Mouse (Mus musculus): ENCODE measurements around the gene Lrrc59. TPM values are rescaled to one million over a fixed set of nuclear protein-coding genes. Genes with fewer than 3 reads are reported as not detected.

The Lrrc59 gene
- 222 and 225 TPM in 2 replicates for polyA plus RNA-seq (2016; fragmentation: Nextera tagmentation; extraction: Ambion mirVana)

DNA sequence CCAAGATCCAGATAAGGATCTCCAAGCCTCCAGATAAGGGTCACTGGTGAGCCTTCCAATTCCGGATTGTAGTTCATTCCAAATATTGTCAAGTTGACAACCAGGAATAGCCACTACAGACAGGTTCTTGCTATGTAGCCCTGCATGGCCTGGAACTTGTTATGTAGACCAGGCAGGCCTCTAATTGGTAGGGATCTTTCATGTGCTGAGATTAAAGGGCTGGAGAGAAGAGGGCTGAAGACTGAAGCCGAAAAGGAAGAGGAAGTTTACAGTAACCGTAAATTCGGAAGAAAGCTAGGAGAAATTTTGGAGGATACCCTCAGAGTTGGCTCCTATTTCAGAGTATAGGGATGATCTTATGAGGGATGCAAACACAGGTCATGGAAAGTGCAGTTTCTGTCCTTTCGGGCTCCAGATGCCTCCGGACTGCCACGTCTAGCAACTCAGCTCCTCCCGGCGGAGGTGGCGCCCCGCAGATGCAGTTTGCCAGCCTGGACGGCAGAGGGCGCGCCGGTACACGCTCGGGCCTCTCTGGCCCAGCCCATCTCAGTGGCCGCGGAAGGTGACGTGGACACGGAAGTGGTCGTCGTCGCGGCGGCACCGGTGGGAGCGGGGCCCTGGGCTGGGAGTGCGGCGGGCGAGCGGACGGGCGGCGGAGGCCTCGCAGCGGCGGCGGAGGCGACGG, at the start of gene Lrrc59:
Gene Lrrc59, plus strand, starts transcription at position 569 of the 685 bp plus-strand sequence.
- peak within 1 kb of the TSS; percentile 63 for H3K27ac ChIP-seq
- H3K9me3 ChIP-seq = no peaks in the 10 kb centered on the region
- WGBS = 5% methylated on average over 41 of the region's 41 CpGs
- H3K4me3 ChIP-seq = peak within 1 kb of the TSS; percentile 97
- peak; percentile 94 for ATAC-seq (ENCODE audit: insufficient number of reproducible peaks, insufficient read depth, low FRiP score, low TSS enrichment)
- H3K4me2 ChIP-seq (replicated peaks) = peak within 1 kb of the TSS; percentile 91
- peaks cover 24% of the 10 kb centered on the region for H3K36me3 ChIP-seq
- no peaks in the 10 kb centered on the region for H3K27me3 ChIP-seq
- H3K9ac ChIP-seq = peak within 1 kb of the TSS; percentile 87
- H3K4me1 ChIP-seq = peaks cover 8% of the 10 kb centered on the region

DNA sequence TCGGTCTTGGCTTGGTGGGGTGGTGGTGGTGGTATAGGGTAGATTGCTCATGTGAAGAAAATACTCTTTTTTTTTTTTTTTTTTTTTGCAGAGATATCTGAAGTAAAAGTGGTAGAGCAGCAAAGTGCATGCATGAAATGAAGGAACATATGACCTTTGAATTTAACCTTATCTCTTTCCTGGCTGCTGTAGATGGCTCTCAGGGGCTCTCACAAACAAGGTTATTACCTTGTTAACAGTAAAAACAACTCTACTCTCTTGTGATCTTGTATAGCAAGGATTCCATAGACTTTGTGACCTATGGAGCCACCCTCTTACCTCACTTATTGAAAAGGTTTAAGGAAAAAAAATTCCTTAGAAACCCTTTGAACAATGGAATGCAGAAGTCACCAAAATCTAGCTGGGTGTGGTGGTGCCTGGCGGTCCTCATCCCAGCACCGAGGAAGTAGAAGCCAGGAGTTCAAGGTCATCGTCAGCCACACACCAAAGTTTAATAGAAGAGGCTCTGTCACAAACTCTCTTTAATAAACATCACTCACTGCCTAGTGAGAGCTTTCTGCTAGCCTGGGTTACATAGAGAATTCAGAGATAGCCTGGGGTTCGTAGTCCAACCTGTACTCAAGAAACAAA, 49.3 kb upstream of the Lrrc59 start:
- Histone ChIP-seq H3K36me3 (no peaks in the 10 kb centered on the region), H3K4me3 (no peak overlapping the region), H3K27ac (no peak overlapping the region), H3K4me1 (no peaks in the 10 kb centered on the region), H3K4me2 (replicated peaks) (no peak overlapping the region), H3K27me3 (no peaks in the 10 kb centered on the region), H3K9ac (no peak overlapping the region), H3K9me3 (no peaks in the 10 kb centered on the region)
- 89% methylated on average over 5 of the region's 5 CpGs for WGBS
- no peak for ATAC-seq (ENCODE audit: insufficient number of reproducible peaks, insufficient read depth, low FRiP score, low TSS enrichment)

DNA sequence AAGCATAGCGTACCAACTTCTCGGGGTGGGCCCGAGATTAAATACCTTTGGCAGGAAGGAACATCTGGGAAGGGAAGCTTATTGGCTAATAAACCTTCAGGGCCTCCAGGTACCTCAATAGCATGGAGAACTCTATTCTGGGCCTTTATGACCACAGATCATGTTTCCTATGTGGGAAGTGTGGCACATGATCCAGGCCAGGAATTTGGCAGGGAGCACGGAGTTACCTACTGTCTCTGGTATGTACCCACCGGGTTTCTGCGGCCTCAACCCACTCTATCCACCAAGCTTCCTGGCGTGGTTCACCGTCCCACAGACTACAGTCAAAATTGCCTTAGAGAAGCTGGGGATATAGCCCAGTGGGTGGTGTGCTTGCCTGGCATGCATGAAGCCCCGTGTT, 44.5 kb upstream of the Lrrc59 start:
- H3K27ac ChIP-seq = no peak overlapping the region
- no peak for ATAC-seq (ENCODE audit: insufficient number of reproducible peaks, insufficient read depth, low FRiP score, low TSS enrichment)

DNA sequence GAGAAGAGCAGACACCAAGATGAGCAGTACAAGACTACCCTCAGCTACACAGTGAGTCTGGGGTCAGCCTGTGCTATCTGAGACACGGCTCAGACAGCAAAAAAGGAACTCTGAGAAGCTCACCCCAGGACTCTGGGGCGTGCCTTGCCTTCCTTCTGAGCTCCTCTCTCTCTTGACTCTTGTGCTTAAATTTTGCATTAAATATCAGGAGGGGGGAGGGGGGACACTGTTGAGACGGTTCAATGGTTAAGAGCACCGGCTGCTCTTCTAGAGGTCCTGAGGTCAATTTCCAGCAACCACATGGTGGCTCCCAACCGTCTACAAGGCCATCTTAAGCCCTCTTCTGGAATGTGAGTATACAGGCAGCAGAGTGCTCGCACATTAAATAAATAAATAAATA, 42.1 kb upstream of the Lrrc59 start:
- ATAC-seq (ENCODE audit: insufficient number of reproducible peaks, insufficient read depth, low FRiP score, low TSS enrichment) = no peak
- peaks cover 16% of the 10 kb centered on the region for H3K4me1 ChIP-seq
- no peak overlapping the region for H3K9ac ChIP-seq
- H3K9me3 ChIP-seq = no peaks in the 10 kb centered on the region
- H3K27me3 ChIP-seq = no peaks in the 10 kb centered on the region
- H3K36me3 ChIP-seq = no peaks in the 10 kb centered on the region; the same call in 1 of the 2 replicates
- H3K4me3 ChIP-seq = no peak overlapping the region
- 61% methylated on average over 6 of the region's 6 CpGs for WGBS
- no peak overlapping the region for H3K27ac ChIP-seq
- H3K4me2 ChIP-seq (replicated peaks) = no peak overlapping the region

More for the DNA sequence above, 44.5 kb upstream of the Lrrc59 start:
- H3K9ac ChIP-seq = no peak overlapping the region
- H3K4me1 ChIP-seq = no peaks in the 10 kb centered on the region
- H3K27me3 ChIP-seq = no peaks in the 10 kb centered on the region
- 92% methylated on average over 9 of the region's 9 CpGs for WGBS
- H3K9me3 ChIP-seq = no peaks in the 10 kb centered on the region
- H3K36me3 ChIP-seq = no peaks in the 10 kb centered on the region; the same call in 1 of the 2 replicates
- no peak overlapping the region for H3K4me2 ChIP-seq (replicated peaks)
- H3K4me3 ChIP-seq = no peak overlapping the region

DNA sequence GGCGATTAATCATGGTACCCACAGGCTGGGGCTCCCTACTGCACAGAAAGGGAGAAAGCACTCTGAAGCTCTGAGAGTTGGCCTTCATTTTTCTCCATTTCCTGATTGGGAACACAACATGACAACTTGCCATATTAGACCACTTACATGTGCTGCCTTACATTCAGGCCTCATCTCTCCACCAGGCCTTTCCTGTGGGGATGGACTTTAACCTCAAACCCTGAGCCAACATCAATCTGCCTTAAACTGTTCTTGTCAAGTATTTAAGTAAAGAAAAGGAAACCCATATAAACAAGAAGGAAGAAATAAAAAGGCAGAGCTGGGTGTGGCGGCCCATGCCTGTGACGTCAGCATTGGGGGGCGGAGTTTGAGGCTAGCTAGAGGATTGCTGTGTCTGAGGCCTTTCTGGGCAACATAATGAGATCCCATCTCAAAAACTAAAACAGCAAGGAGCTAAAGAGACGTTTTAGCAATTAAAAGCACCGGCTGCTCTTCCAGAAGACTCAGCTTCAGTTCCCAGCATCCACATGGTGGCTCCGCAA, 33.2 kb upstream of the Lrrc59 start:
- Histone ChIP-seq H3K4me3 (no peak overlapping the region), H3K9ac (no peak overlapping the region), H3K9me3 (no peaks in the 10 kb centered on the region), H3K27ac (no peak overlapping the region), H3K4me2 (replicated peaks) (no peak overlapping the region), H3K4me1 (peaks cover 19% of the 10 kb centered on the region), H3K27me3 (no peaks in the 10 kb centered on the region), H3K36me3 (0 out of 2 replicates have a peak, but pooled peaks cover 7% of the 10 kb centered on the region)
- 66% methylated on average over 7 of the region's 7 CpGs for WGBS
- no peak for ATAC-seq (ENCODE audit: insufficient number of reproducible peaks, insufficient read depth, low FRiP score, low TSS enrichment)

DNA sequence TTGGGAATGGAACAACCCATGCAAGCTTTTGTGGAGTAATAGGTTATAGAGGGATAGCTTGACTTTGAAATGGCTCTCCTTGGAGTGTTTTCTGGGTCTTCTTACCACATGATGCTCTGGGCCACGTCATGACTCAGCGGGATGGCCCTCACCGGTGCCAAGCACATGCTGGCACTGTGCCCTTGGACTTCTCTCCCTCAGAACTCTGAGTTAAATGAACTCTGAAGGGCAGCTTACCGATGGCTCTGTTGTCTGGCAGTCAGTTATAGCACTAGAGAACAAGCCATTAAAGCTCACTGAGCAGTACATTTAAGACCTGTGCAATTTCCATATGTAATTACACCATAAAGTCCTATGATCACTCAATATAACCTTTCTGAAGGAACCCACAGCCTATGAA, 32.2 kb upstream of the Lrrc59 start:
- peaks cover 15% of the 10 kb centered on the region for H3K4me1 ChIP-seq
- H3K27me3 ChIP-seq = no peaks in the 10 kb centered on the region
- H3K36me3 ChIP-seq = 0 out of 2 replicates have a peak, but pooled peaks cover 7% of the 10 kb centered on the region
- no peaks in the 10 kb centered on the region for H3K9me3 ChIP-seq
- 95% methylated on average over 4 of the region's 4 CpGs for WGBS
- H3K4me2 ChIP-seq (replicated peaks) = no peak overlapping the region
- no peak overlapping the region for H3K4me3 ChIP-seq
- ATAC-seq (ENCODE audit: insufficient number of reproducible peaks, insufficient read depth, low FRiP score, low TSS enrichment) = no peak
- H3K9ac ChIP-seq = no peak overlapping the region
- no peak overlapping the region for H3K27ac ChIP-seq

DNA sequence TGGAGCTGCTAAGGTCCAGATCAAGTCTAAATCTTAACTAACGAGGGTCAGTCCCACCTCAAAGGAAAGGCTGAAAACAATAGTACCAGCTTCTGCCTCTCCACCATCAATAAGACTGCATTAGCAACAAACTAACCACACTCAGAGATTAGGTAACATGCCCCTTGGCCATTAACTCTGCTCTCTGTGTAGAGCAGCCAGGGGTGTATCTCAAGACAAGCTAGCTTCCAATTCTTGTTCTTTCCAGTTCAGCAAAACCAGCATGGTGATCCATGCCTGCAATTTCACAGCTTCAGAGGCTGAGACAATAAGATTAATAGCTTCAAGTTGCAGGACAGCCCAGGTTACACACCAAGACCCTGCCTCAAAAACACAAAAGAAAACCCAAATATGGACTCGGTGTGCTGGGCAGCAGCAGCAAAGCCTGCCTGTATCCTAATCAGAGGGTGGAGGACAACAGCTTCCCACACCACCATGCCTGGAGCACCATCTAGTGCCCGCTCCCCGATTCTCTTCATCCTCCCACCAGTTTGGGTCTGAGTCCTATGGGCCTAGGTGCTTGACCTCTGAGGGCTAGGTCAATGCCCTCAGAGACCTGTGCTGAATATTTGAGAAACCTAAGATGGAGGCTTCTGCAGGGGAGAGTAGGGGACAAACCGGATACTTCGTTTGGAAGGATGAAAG, 31.0 kb upstream of the Lrrc59 start:
- H3K9ac ChIP-seq = 0 out of 2 replicates have a peak overlapping the region, but pooled peaks have one; percentile 7
- peaks cover 14% of the 10 kb centered on the region for H3K4me1 ChIP-seq
- H3K36me3 ChIP-seq = 0 out of 2 replicates have a peak, but pooled peaks cover 7% of the 10 kb centered on the region
- H3K4me3 ChIP-seq = no peak overlapping the region
- H3K27ac ChIP-seq = no peak overlapping the region
- no peaks in the 10 kb centered on the region for H3K9me3 ChIP-seq
- H3K4me2 ChIP-seq (replicated peaks) = no peak overlapping the region
- WGBS = 53% methylated on average over 6 of the region's 6 CpGs
- ATAC-seq (ENCODE audit: insufficient number of reproducible peaks, insufficient read depth, low FRiP score, low TSS enrichment) = no peak
- no peaks in the 10 kb centered on the region for H3K27me3 ChIP-seq

DNA sequence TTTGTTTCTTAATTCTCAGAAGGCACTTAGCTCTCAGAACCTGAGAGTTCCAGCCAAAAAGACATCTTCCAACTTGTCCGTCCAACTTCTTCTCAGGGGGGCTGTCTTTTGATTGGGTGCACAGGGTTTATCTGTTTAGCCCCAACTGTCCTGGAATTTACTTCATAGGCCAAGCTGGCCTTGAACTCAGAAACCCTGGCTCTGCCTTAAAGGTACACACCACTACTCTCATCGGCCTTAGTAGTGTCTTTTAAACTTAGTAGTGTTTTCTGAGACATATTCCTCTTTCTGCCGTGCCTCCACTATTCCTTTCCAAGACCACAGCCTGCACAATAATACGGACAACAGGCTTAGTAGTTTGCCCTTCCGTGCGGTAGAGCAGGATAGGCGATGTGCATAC, 29.1 kb upstream of the Lrrc59 start:
- H3K27me3 ChIP-seq = no peaks in the 10 kb centered on the region
- 91% methylated on average over 7 of the region's 7 CpGs for WGBS
- peaks cover 14% of the 10 kb centered on the region for H3K4me1 ChIP-seq
- no peak overlapping the region for H3K9ac ChIP-seq
- H3K9me3 ChIP-seq = no peaks in the 10 kb centered on the region
- ATAC-seq (ENCODE audit: insufficient number of reproducible peaks, insufficient read depth, low FRiP score, low TSS enrichment) = no peak
- H3K4me2 ChIP-seq (replicated peaks) = peak overlapping the region; percentile 62; the same call in 1 of the 2 replicates
- no peak overlapping the region for H3K27ac ChIP-seq
- H3K4me3 ChIP-seq = peak overlapping the region; percentile 59; the same call in 1 of the 2 replicates
- 0 out of 2 replicates have a peak, but pooled peaks cover 7% of the 10 kb centered on the region for H3K36me3 ChIP-seq

DNA sequence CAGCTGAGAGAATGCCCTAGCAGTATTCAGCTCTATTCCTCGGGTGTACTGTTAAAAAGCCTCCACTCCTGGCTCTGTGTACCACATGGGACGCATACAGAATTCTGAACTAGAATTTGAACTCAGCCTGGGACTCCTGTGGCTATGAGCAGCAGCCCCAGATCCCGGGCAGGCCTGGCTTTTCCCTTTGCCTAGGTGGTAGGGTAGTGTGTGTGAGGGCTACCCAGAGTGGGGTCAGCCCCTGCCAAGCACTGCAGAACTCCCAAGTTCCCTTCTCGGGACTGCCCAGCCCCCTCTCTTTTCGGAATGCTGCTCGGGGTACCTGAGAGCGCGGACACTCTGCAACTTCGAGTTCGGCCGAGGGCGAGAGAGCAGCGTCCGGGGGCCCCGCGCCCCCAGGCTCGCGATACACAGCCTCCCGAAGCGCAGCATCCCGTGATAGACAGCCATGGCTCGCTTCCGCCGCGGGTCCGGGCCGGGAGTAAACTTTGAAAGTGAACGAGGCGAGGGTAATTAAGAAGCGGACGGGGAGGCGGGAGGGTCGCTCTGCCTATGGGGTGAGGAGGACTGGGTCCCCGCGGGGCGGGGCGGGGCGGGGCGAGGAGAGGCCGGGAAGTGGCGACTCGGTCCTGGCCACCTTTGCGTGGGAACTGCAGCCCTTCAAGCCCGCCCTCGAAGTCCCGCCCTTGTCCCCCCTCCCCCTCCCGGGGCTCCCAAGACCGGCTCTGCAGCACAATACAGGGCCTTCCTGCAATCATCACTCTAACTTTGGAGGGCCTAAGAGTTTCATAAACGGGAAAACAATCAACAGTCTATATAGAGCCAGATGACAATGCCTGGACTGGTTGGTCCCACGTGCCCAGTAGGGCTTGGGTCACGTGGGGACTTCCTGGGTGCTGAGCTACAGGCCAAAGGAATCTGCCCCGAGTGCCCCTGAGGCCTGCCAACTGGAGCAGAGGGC, 28.0 kb upstream of the Lrrc59 start, which contains the start of gene Acsf2:
Gene Acsf2, minus strand, starts transcription at position 551 of the 961 bp plus-strand sequence.
- Histone ChIP-seq H3K27ac (peak within 1 kb of the TSS; percentile 69), H3K27me3 (no peaks in the 10 kb centered on the region)

DNA sequence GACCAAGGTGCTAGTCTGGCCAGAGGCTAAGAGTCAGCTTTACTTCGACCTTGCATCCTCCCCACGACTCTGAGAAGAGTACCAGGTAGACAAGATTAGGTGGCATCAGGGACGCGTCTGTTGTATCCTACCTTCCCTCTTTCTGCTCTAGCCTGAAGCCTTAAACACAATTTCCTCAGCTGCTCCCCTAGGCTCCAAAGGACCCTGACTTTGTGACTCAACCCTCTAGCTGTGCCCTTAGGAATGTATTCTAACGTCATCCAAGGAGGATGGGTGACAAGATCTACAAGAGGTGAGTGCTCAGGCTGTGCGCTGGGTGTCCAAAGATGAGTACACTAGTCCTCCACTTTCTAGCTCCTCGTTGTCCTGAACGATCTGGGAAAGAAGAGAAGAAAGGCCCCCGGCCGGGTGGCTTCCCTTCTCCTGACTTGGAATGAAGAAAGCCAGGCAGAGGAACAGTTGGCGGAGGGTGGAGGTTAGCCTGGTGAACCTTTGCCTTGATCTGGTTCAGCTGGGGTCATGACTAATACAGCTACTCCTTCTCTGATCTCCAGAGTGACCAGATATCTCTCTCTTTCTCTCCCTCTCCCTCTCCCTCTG, 27.1 kb upstream of the Lrrc59 start:
- Histone ChIP-seq H3K4me1 (peaks cover 11% of the 10 kb centered on the region; the same call in 1 of the 2 replicates), H3K4me2 (replicated peaks) (peak overlapping the region; percentile 62), H3K4me3 (peak overlapping the region; percentile 59; the same call in 1 of the 2 replicates), H3K27ac (0 out of 2 replicates have a peak overlapping the region, but pooled peaks have one; percentile 14), H3K36me3 (no peaks in the 10 kb centered on the region), H3K9me3 (no peaks in the 10 kb centered on the region), H3K27me3 (no peaks in the 10 kb centered on the region), H3K9ac (peak overlapping the region; percentile 67; the same call in 1 of the 2 replicates)
- WGBS = 68% methylated on average over 11 of the region's 11 CpGs
- no peak for ATAC-seq (ENCODE audit: insufficient number of reproducible peaks, insufficient read depth, low FRiP score, low TSS enrichment)

More for the DNA sequence above, 28.0 kb upstream of the Lrrc59 start, which contains the start of gene Acsf2:
- ATAC-seq (ENCODE audit: insufficient number of reproducible peaks, insufficient read depth, low FRiP score, low TSS enrichment) = peak; percentile 83
- H3K4me3 ChIP-seq = peak within 1 kb of the TSS; percentile 59
- H3K9ac ChIP-seq = peak within 1 kb of the TSS; percentile 67
- peaks cover 11% of the 10 kb centered on the region; the same call in 1 of the 2 replicates for H3K4me1 ChIP-seq
- peak within 1 kb of the TSS; percentile 62 for H3K4me2 ChIP-seq (replicated peaks)
- no peaks in the 10 kb centered on the region for H3K9me3 ChIP-seq
- WGBS = 1% methylated on average over 50 of the region's 52 CpGs
- 0 out of 2 replicates have a peak, but pooled peaks cover 5% of the 10 kb centered on the region for H3K36me3 ChIP-seq
